Mouse (Mus musculus): ENCODE results near the gene Chst14.

GRCm38 (mm10) chr2:118914685-118915084, 11.6 kb upstream of the Chst14 start:
- TF ChIP-seq CTCF (IDR thresholded peaks at IDR 0.05; ENCODE audit: low read depth, low read length) (no peak), POLR2AphosphoS5 (IDR thresholded peaks at IDR 0.05; ENCODE audit: insufficient replicate concordance, low read depth, low read length) (no peak), GATA1 (IDR thresholded peaks at IDR 0.05; ENCODE audit: borderline replicate concordance, low read length) (no peak), GATA2 (IDR thresholded peaks at IDR 0.05; ENCODE audit: borderline replicate concordance, low read depth, low read length) (no peak), TAL1 (conservative IDR thresholded peaks at IDR 0.05; ENCODE audit: low read depth, low read length) (no peak)
